Mouse (Mus musculus) MEL (cell line): Measurements from ENCODE around the gene Trim46. TPM values are rescaled to one million over a fixed set of nuclear protein-coding genes. Genes with fewer than 3 reads are reported as not detected.

Source experiments
- DNase-seq: peaks from one replicate; pipeline ENCODE4 v3.0.0; 2011; ENCODE audit warnings: low read depth, low spot score
- H3K27ac ChIP-seq: 2 replicates; pipeline ENCODE4 v1.5.1; 2012; ENCODE audit warnings: low read depth, mild to moderate bottlenecking, control low read depth, low read length, moderate library complexity; ENCODE audit not compliant: control insufficient read depth
- H3K27me3 ChIP-seq, 2 experiments: fragments of 150-350 bp in 1 of 2; sonication (generic) in 1 of 2; 2 replicates each; pipeline ENCODE4 v1.6.1; 2012; ENCODE audit warnings: low read length in 2 of 2, mild to moderate bottlenecking in 2 of 2, improper control_type of control experiment in 1 of 2, moderate library complexity in 1 of 2; ENCODE audit not compliant: insufficient read depth in 2 of 2, control insufficient read depth in 1 of 2
- H3K36me3 ChIP-seq, 2 experiments: 2 replicates each; pipeline ENCODE4 v1.6.1; 2012 to 2014; ENCODE audit warnings: low read length in 2 of 2, improper control_type of control experiment in 1 of 2, inconsistent platforms in 1 of 2, mild to moderate bottlenecking in 1 of 2; ENCODE audit not compliant: insufficient read depth in 2 of 2, control insufficient read depth in 1 of 2
- H3K4me1 ChIP-seq, 2 experiments: fragments of 150-350 bp in 1 of 2; sonication (generic) in 1 of 2; 2 replicates each; pipeline ENCODE4 v1.6.1; 2012; ENCODE audit warnings: low read length in 2 of 2, improper control_type of control experiment in 1 of 2, mild to moderate bottlenecking in 1 of 2; ENCODE audit not compliant: insufficient read depth in 2 of 2, control insufficient read depth in 1 of 2
- H3K4me3 ChIP-seq, 2 experiments: fragments of 150-350 bp in 1 of 2; sonication (generic) in 1 of 2; 2 replicates each; pipeline ENCODE4 v1.5.1; 2012; ENCODE audit warnings: low read depth in 2 of 2, low read length in 2 of 2, mild to moderate bottlenecking in 2 of 2, moderate library complexity in 2 of 2, control low read depth in 1 of 2, improper control_type of control experiment in 1 of 2; ENCODE audit not compliant: control insufficient read depth in 1 of 2, insufficient read depth in 1 of 2
- H3K79me2 ChIP-seq: 2 replicates; pipeline ENCODE4 v1.6.1; 2012; ENCODE audit warnings: mild to moderate bottlenecking, low read length, moderate library complexity; ENCODE audit not compliant: control insufficient read depth, poor library complexity, insufficient read depth
- H3K9ac ChIP-seq: 2 replicates; pipeline ENCODE4 v1.6.1; 2012; ENCODE audit warnings: low read depth, mild to moderate bottlenecking, control low read depth, low read length, moderate library complexity; ENCODE audit not compliant: control insufficient read depth, poor library complexity, severe bottlenecking
- H3K9me3 ChIP-seq: fragments of 150-350 bp; sonication (generic); replicated peaks from 2 replicates; pipeline ENCODE4 v1.6.1; 2012; ENCODE audit warnings: mild to moderate bottlenecking, low read length, improper control_type of control experiment, moderate library complexity; ENCODE audit not compliant: insufficient read depth
- BHLHE40 ChIP-seq: IDR thresholded peaks from 2 replicates; pipeline ENCODE4 v1.6.1; 2012; ENCODE audit warnings: low read depth, mild to moderate bottlenecking, inconsistent platforms, low read length, improper control_type of control experiment, borderline replicate concordance
- CHD1 ChIP-seq: IDR thresholded peaks from 2 replicates; pipeline ENCODE4 v1.6.1; 2012; ENCODE audit warnings: low read depth, mild to moderate bottlenecking, inconsistent platforms, low read length, improper control_type of control experiment
- CHD2 ChIP-seq: IDR thresholded peaks from 2 replicates; pipeline ENCODE4 v1.6.1; 2011; ENCODE audit warnings: low read length, improper control_type of control experiment
- EP300 ChIP-seq, 2 experiments: IDR thresholded peaks; 2 replicates each; pipeline ENCODE4 v1.6.1; 2011; ENCODE audit warnings: improper control_type of control experiment in 2 of 2, low read length in 2 of 2, low read depth in 1 of 2, mild to moderate bottlenecking in 1 of 2
- GATA1 ChIP-seq: IDR thresholded peaks from 2 replicates; pipeline ENCODE4 v1.6.1; 2011; ENCODE audit warnings: low read depth, low read length, improper control_type of control experiment
- JUND ChIP-seq: IDR thresholded peaks from 2 replicates; pipeline ENCODE4 v1.6.1; 2011; ENCODE audit warnings: low read depth, mild to moderate bottlenecking, improper control_type of control experiment, low read length
- MAZ ChIP-seq: IDR thresholded peaks from 2 replicates; pipeline ENCODE4 v1.6.1; 2012; ENCODE audit warnings: low read depth, mild to moderate bottlenecking, inconsistent platforms, low read length, improper control_type of control experiment
- MYB ChIP-seq: IDR thresholded peaks from 2 replicates; pipeline ENCODE4 v1.6.1; 2011; ENCODE audit warnings: mild to moderate bottlenecking, low read depth, low read length, improper control_type of control experiment
- NRF1 ChIP-seq: IDR thresholded peaks from 2 replicates; pipeline ENCODE4 v1.6.1; 2014; ENCODE audit warnings: low read depth, mild to moderate bottlenecking, inconsistent platforms, low read length, improper control_type of control experiment, moderate library complexity; ENCODE audit not compliant: poor library complexity, insufficient read depth, severe bottlenecking
- RAD21 ChIP-seq: IDR thresholded peaks from 2 replicates; pipeline ENCODE4 v1.6.1; 2011; ENCODE audit warnings: mild to moderate bottlenecking, low read depth, low read length, improper control_type of control experiment
- RCOR1 ChIP-seq: IDR thresholded peaks from 2 replicates; pipeline ENCODE4 v1.6.1; 2012; ENCODE audit warnings: low read depth, mild to moderate bottlenecking, inconsistent platforms, low read length, improper control_type of control experiment
- SIN3A ChIP-seq: IDR thresholded peaks from 2 replicates; pipeline ENCODE4 v1.6.1; 2012; ENCODE audit warnings: low read length, improper control_type of control experiment, inconsistent platforms
- TAL1 ChIP-seq: IDR thresholded peaks from 2 replicates; pipeline ENCODE4 v1.6.1; 2012; ENCODE audit warnings: mild to moderate bottlenecking, inconsistent platforms, low read length, moderate library complexity, mixed read lengths
- TCF12 ChIP-seq: IDR thresholded peaks from 2 replicates; pipeline ENCODE4 v1.6.1; 2014; ENCODE audit warnings: low read depth, mild to moderate bottlenecking, inconsistent platforms, low read length, improper control_type of control experiment, moderate library complexity
- UBTF ChIP-seq: IDR thresholded peaks from 2 replicates; pipeline ENCODE4 v1.6.1; 2012; ENCODE audit warnings: low read depth, mild to moderate bottlenecking, inconsistent platforms, low read length, improper control_type of control experiment, moderate library complexity, borderline replicate concordance; ENCODE audit not compliant: insufficient read depth
- USF1 ChIP-seq: IDR thresholded peaks from 2 replicates; pipeline ENCODE4 v1.6.1; 2014; ENCODE audit warnings: low read depth, mild to moderate bottlenecking, inconsistent platforms, low read length, improper control_type of control experiment, moderate library complexity
- ZC3H11A ChIP-seq: IDR thresholded peaks from 2 replicates; pipeline ENCODE4 v1.6.1; 2012; ENCODE audit warnings: low read depth, mild to moderate bottlenecking, inconsistent platforms, low read length, improper control_type of control experiment
- polyA plus RNA-seq, 2 experiments: library from polyadenylated mRNA; stranded (reverse) in 1 of 2; unstranded in 1 of 2; fragments of >175 nt in 1 of 2; fragments of >200 nt in 1 of 2; gene quantifications; 2 replicates each; pipeline versions ENCODE4 v1.2.1 to v1.2.4; 2012; ENCODE audit warnings: low replicate concordance in 2 of 2, low read depth in 1 of 2; ENCODE audit not compliant: insufficient read length in 2 of 2, insufficient read depth in 1 of 2, missing spikeins in 1 of 2
- total RNA-seq: library from RNA; depleted of rRNA; stranded (reverse); fragments of 300-350 nt; gene quantifications from 2 replicates; pipeline ENCODE4 v1.2.3, GENCODE M21; 2012

Trim46 gene
- total and polyA plus RNA-seq, 3 experiments: 3.3 to 7.7 TPM; not detected in 1

GRCm38 (mm10) chr3:89242331-89242895 lies 3.7 kb downstream of the Trim46 start (continued):
- TF ChIP-seq SIN3A (peak; percentile 61), UBTF (no peak)
- TF ChIP-seq, all 39 proteins: peak for 10

- no peaks in the 10 kb centered on the region for H3K79me2 ChIP-seq
- DNase-seq: no peak
- TF ChIP-seq USF1 (no peak), GATA1 (no peak), MAZ (no peak), EP300 (IDR thresholded peaks at IDR 0.05; ENCODE audit: low read depth in 1 of 2, low read length in 2 of 2) (no peak), RAD21 (no peak), ZC3H11A (no peak), CHD2 (no peak), NRF1 (no peak), TCF12 (no peak), JUND (no peak), BHLHE40 (no peak), MYB (no peak)
- TF ChIP-seq, all 39 proteins: peak for 0
- Histone ChIP-seq H3K27me3 (no peaks in the 10 kb centered on the region), H3K9ac (no peak overlapping the region), H3K36me3 (peaks cover 0 to 6% of the 10 kb centered on the region in 2 experiments; a peak in 3 of 4 replicates), H3K4me1 (peaks cover 3 to 11% of the 10 kb centered on the region in 2 experiments; a peak in 3 of 4 replicates), H3K9me3 (no peaks in the 10 kb centered on the region), H3K27ac (no peak overlapping the region), H3K4me3 (no peak overlapping the region)
Measured at GRCm38 (mm10) chr3:89238494-89238893, 7.6 kb downstream of the Trim46 start.

GRCm38 (mm10) chr3:89237682-89238081 lies 8.4 kb downstream of the Trim46 start:
- H3K9ac ChIP-seq: no peak overlapping the region
- peaks cover 0 to 12% of the 10 kb centered on the region in 2 experiments; a peak in 3 of 4 replicates for H3K36me3 ChIP-seq
- no peak for DNase-seq
- no peaks in the 10 kb centered on the region for H3K79me2 ChIP-seq
- TF ChIP-seq CHD1 (no peak), RCOR1 (no peak), TCF12 (no peak), TAL1 (no peak)
- peaks cover 5 to 18% of the 10 kb centered on the region in 2 experiments; a peak in 3 of 4 replicates for H3K4me1 ChIP-seq
- no peak overlapping the region for H3K4me3 ChIP-seq
- no peak overlapping the region for H3K27ac ChIP-seq
- no peaks in the 10 kb centered on the region for H3K9me3 ChIP-seq
- no peaks in the 10 kb centered on the region for H3K27me3 ChIP-seq
